Mouse (Mus musculus): Measurements from ENCODE around the gene Smc5.

Gene Smc5

DNA sequence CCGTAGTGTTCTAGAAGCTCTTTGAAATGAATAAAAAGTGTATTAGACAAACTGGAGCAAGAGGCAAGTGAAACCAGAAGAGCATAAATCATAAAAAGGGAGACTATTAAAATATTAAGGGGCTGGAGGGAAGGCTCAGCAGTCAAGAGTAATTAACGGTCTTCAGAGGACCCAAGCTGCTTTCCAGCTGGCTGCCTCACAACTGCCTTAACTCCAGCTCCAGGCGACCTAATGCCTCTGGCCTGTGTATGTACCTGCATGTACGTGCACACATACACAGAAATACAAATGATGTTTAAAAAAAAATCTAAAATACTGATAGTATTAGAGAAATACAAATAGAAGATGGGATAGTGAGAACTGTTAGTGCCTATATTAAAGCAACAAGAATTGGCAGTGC, 89.6 kb downstream of the Smc5 start:
- peaks cover 26% of the 10 kb centered on the region for H3K4me1 ChIP-seq (replicated peaks; ENCODE audit: low read depth, low read length)
- H3K36me3 ChIP-seq (ENCODE audit: insufficient read depth, low read length) = 0 out of 2 replicates have a peak, but pooled peaks cover 5% of the 10 kb centered on the region
- no peaks in the 10 kb centered on the region for H3K9me3 ChIP-seq (ENCODE audit: low read length)
- TF ChIP-seq CTCF (conservative IDR thresholded peaks at IDR 0.05; ENCODE audit: low read length) = no peak
- no peak for TF ChIP-seq NANOG (IDR thresholded peaks at IDR 0.05; ENCODE audit: borderline replicate concordance, low read length)
- TF ChIP-seq POU5F1 (IDR thresholded peaks at IDR 0.05; ENCODE audit: borderline replicate concordance, low read length) = no peak
- H3K4me3 ChIP-seq (replicated peaks; ENCODE audit: low read length) = no peak overlapping the region
- no peaks in the 10 kb centered on the region for H3K27me3 ChIP-seq (ENCODE audit: insufficient read depth, low read length)

DNA sequence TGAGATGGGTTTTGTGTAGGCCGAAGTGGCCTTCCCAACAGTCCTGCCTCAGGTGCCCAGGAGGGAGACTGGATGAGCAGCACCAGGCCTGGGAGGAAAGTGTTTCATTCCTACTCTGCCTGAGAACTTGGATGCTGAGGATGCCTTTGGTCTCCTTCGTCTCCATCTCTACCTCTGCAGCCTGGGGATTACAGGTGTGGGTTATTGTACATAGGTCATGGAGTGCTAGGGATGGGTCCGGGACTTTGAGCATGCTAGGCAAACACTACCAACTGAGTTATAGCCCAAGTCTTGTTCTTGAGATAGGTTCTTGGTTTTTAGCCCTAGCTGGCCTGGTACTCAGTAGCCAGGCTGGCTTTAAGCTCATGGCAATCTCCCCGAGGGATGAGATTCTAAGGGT, 90.2 kb downstream of the Smc5 start:
- Histone ChIP-seq H3K4me3 (replicated peaks; ENCODE audit: low read length) (no peak overlapping the region), H3K27me3 (ENCODE audit: insufficient read depth, low read length) (no peaks in the 10 kb centered on the region), H3K4me1 (replicated peaks; ENCODE audit: low read depth, low read length) (peaks cover 29% of the 10 kb centered on the region), H3K9me3 (ENCODE audit: low read length) (no peaks in the 10 kb centered on the region), H3K36me3 (ENCODE audit: insufficient read depth, low read length) (0 out of 2 replicates have a peak, but pooled peaks cover 5% of the 10 kb centered on the region)
- no peak for TF ChIP-seq NANOG (IDR thresholded peaks at IDR 0.05; ENCODE audit: borderline replicate concordance, low read length)
- TF ChIP-seq POU5F1 (IDR thresholded peaks at IDR 0.05; ENCODE audit: borderline replicate concordance, low read length) = no peak
- TF ChIP-seq CTCF (conservative IDR thresholded peaks at IDR 0.05; ENCODE audit: low read length) = no peak

DNA sequence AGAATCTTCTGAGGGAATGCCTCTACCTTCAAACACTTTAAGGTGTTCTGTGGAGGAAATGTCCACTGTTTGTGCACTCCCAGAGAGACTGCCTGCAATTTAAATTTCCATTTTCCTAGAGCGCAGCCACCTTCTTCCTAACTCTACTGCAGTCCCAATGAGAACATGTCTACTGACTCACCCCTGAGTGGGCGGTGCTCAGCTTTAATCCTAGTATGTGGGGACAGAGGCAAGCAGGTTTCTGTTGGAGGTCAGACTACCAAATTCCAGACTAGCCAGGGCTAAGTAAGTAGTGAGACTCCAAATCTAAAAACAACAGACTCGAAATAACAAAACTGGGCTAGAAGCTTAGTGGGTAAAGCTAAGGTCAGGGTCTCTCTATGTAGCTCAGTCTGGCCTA, 95.2 kb downstream of the Smc5 start:
- no peak for TF ChIP-seq NANOG (IDR thresholded peaks at IDR 0.05; ENCODE audit: borderline replicate concordance, low read length)
- no peak for TF ChIP-seq CTCF (conservative IDR thresholded peaks at IDR 0.05; ENCODE audit: low read length)
- TF ChIP-seq POU5F1 (IDR thresholded peaks at IDR 0.05; ENCODE audit: borderline replicate concordance, low read length) = no peak
- H3K9me3 ChIP-seq (ENCODE audit: low read length) = no peaks in the 10 kb centered on the region
- no peaks in the 10 kb centered on the region for H3K36me3 ChIP-seq (ENCODE audit: insufficient read depth, low read length)
- H3K4me3 ChIP-seq (replicated peaks; ENCODE audit: low read length) = no peak overlapping the region
- no peaks in the 10 kb centered on the region for H3K27me3 ChIP-seq (ENCODE audit: insufficient read depth, low read length)
- peaks cover 57% of the 10 kb centered on the region for H3K4me1 ChIP-seq (replicated peaks; ENCODE audit: low read depth, low read length)

DNA sequence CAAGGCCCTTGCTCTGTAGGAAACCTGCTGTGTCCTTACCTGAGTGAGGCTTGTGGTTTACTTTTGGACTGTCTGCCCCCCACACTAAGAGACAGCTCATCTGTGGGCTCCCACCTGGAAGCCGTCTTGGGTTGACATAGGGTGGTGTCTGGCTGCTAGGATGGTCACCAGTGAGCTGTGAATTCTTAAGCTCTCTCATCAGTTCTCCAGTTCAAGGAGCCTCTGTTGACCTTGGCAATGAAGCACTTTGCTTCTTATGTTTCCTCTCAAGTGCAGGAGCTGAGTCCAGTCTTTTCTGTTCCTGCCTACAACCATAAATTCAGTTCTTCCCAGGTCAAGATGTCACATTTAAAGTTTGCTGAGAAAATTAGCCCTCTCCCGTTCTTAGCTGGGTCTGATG, 98.2 kb downstream of the Smc5 start:
- Histone ChIP-seq H3K9me3 (ENCODE audit: low read length) (no peaks in the 10 kb centered on the region), H3K4me3 (replicated peaks; ENCODE audit: low read length) (no peak overlapping the region; the same call in 1 of the 2 replicates), H3K27me3 (ENCODE audit: insufficient read depth, low read length) (no peaks in the 10 kb centered on the region), H3K4me1 (replicated peaks; ENCODE audit: low read depth, low read length) (peaks cover 70% of the 10 kb centered on the region), H3K36me3 (ENCODE audit: insufficient read depth, low read length) (peaks cover 3% of the 10 kb centered on the region; the same call in 1 of the 2 replicates)
- TF ChIP-seq NANOG (IDR thresholded peaks at IDR 0.05; ENCODE audit: borderline replicate concordance, low read length) (no peak), CTCF (conservative IDR thresholded peaks at IDR 0.05; ENCODE audit: low read length) (no peak), POU5F1 (IDR thresholded peaks at IDR 0.05; ENCODE audit: borderline replicate concordance, low read length) (no peak)

DNA sequence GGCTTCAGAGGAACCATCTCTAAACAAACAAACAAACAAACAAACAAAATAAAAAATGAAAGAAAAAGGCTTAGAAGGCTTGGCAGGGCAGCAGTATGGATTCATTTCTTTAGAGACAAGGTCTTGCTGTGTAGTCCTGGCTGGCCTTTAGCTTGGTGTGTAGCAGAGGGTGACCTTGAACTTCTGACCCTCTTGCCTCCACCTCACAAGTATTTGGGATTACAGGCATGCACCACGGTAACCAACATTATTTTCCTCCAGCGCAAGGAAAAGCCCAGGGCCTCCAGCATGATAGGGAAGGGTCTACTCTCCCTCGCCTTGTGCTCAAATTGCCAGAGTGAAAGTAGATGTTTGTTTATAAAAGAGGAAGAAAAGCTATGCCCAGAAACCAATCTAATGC, 98.6 kb downstream of the Smc5 start:
- Histone ChIP-seq H3K9me3 (ENCODE audit: low read length) (no peaks in the 10 kb centered on the region), H3K4me3 (replicated peaks; ENCODE audit: low read length) (no peak overlapping the region; the same call in 1 of the 2 replicates), H3K4me1 (replicated peaks; ENCODE audit: low read depth, low read length) (peaks cover 70% of the 10 kb centered on the region), H3K27me3 (ENCODE audit: insufficient read depth, low read length) (no peaks in the 10 kb centered on the region), H3K36me3 (ENCODE audit: insufficient read depth, low read length) (peaks cover 7% of the 10 kb centered on the region)
- TF ChIP-seq CTCF (conservative IDR thresholded peaks at IDR 0.05; ENCODE audit: low read length) (no peak), POU5F1 (IDR thresholded peaks at IDR 0.05; ENCODE audit: borderline replicate concordance, low read length) (no peak), NANOG (IDR thresholded peaks at IDR 0.05; ENCODE audit: borderline replicate concordance, low read length) (no peak)

DNA sequence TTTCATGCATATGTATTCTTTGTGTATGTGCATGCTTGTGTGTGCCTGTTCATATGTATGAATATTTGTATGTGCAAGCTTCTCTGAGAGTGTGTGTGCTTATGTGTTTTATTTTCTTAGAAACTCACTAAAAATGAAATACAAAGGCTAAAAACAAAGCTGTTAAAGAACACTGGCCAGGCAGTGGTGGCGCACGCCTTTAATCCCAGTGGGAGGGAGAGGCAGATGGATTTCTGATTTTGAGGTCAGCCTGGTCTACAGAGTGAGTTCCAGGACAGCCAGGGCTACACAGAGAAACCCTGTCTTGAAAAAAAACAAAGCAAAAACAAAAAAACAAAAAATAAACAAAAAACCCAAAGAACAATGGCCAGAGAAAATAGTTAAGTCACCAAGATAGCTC, 102.6 kb downstream of the Smc5 start:
- no peaks in the 10 kb centered on the region for H3K9me3 ChIP-seq (ENCODE audit: low read length)
- H3K36me3 ChIP-seq (ENCODE audit: insufficient read depth, low read length) = peaks cover 41% of the 10 kb centered on the region
- peaks cover 80% of the 10 kb centered on the region for H3K4me1 ChIP-seq (replicated peaks; ENCODE audit: low read depth, low read length)
- TF ChIP-seq POU5F1 (IDR thresholded peaks at IDR 0.05; ENCODE audit: borderline replicate concordance, low read length) = no peak
- TF ChIP-seq NANOG (IDR thresholded peaks at IDR 0.05; ENCODE audit: borderline replicate concordance, low read length) = no peak
- no peak for TF ChIP-seq CTCF (conservative IDR thresholded peaks at IDR 0.05; ENCODE audit: low read length)
- H3K4me3 ChIP-seq (replicated peaks; ENCODE audit: low read length) = no peak overlapping the region
- H3K27me3 ChIP-seq (ENCODE audit: insufficient read depth, low read length) = no peaks in the 10 kb centered on the region

DNA sequence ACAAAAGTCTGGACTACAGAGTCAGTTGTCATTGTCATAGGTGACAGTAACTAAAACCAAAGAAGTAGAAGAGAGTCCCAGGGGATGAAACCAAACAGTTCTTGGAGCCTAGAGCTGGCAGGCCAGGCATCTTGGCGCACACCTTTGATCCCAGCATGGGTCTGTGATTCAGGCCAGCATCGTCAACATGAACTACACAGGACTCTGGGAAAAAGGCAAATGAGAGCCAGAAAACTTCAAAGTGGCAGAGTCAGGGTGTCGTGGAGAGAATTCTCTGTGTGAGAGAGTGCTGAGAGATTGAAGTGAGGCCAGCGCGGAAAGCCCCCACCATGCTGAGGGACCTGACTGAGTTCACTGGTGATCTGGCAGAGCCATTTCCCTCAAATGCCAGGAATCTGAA, 103.2 kb downstream of the Smc5 start:
- Histone ChIP-seq H3K4me3 (replicated peaks; ENCODE audit: low read length) (no peak overlapping the region), H3K27me3 (ENCODE audit: insufficient read depth, low read length) (no peaks in the 10 kb centered on the region), H3K36me3 (ENCODE audit: insufficient read depth, low read length) (peaks cover 48% of the 10 kb centered on the region), H3K9me3 (ENCODE audit: low read length) (no peaks in the 10 kb centered on the region), H3K4me1 (replicated peaks; ENCODE audit: low read depth, low read length) (peaks cover 80% of the 10 kb centered on the region)
- TF ChIP-seq POU5F1 (IDR thresholded peaks at IDR 0.05; ENCODE audit: borderline replicate concordance, low read length) = no peak

DNA sequence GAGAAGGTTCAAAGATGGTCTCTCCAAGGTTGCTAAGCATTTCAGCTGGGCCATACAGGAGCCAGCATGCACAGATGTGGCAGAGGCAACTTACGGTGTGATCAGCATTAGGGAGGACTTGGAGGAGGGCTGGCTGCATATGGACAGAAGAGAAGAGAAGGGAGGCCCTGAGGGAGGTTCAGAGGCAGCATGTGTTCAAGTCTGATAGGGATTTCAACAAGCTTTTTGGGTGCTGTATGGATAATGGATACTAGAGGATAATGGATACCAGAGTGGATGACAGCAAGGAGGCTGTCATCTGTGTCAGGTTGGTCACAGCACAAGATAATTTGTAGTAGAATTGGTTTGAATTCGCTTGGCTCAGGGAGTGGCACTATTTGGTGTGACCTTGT, 104.0 kb downstream of the Smc5 start:
- peaks cover 80% of the 10 kb centered on the region for H3K4me1 ChIP-seq (replicated peaks; ENCODE audit: low read depth, low read length)
- H3K4me3 ChIP-seq (replicated peaks; ENCODE audit: low read length) = no peak overlapping the region
- TF ChIP-seq NANOG (IDR thresholded peaks at IDR 0.05; ENCODE audit: borderline replicate concordance, low read length) (no peak), POU5F1 (IDR thresholded peaks at IDR 0.05; ENCODE audit: borderline replicate concordance, low read length) (no peak)
- H3K9me3 ChIP-seq (ENCODE audit: low read length) = no peaks in the 10 kb centered on the region
- H3K36me3 ChIP-seq (ENCODE audit: insufficient read depth, low read length) = peaks cover 56% of the 10 kb centered on the region
- no peaks in the 10 kb centered on the region for H3K27me3 ChIP-seq (ENCODE audit: insufficient read depth, low read length)

DNA sequence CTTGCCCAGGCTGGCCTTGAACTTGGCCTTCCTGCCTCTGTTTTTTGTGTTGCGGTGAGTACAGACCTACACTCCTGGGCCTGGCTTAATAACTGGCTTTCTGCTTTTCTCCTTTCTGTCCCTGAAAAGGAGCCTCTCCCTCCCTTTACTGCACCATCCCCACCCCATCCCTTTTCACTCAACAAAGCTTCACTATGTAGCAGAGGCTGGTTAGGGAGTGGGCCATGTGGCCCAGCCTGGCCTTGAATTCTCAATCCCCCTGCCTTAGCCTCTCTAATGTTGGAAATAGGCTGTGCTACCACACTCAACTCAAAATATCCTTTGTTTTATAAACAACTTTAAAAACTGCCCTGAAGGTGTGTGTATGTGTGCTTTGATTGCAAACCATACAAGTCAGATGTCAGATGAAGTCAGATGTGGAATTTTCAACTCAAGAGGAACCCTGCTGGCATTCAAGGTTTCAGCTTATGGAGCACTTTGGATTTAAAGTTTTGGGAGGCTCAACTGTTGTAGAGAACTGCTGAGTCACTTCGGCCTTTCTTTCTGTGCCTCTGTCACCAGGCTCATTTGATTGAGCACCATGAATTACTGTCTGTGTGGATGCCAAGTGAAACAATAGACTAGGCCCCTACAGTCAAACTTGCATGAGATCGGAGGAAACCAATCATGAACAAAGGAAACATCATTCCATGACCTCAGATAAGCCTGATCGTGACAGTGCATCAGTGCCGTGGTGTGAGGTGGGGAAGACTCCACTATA, 104.6 kb downstream of the Smc5 start:
- 0 out of 2 replicates have a peak overlapping the region, but pooled peaks have one; percentile 5 for H3K4me3 ChIP-seq (replicated peaks; ENCODE audit: low read length)

More for the DNA sequence above, 104.6 kb downstream of the Smc5 start:
- H3K9me3 ChIP-seq (ENCODE audit: low read length) = no peaks in the 10 kb centered on the region
- peaks cover 82% of the 10 kb centered on the region for H3K4me1 ChIP-seq (replicated peaks; ENCODE audit: low read depth, low read length)
- H3K27me3 ChIP-seq (ENCODE audit: insufficient read depth, low read length) = no peaks in the 10 kb centered on the region
- peaks cover 62% of the 10 kb centered on the region for H3K36me3 ChIP-seq (ENCODE audit: insufficient read depth, low read length)
- no peak for TF ChIP-seq NANOG (IDR thresholded peaks at IDR 0.05; ENCODE audit: borderline replicate concordance, low read length)
